Mouse (Mus musculus) neural tube, embryonic 15.5 days (tissue): ENCODE data around the gene Elp4. TPM values are rescaled to one million over a fixed set of nuclear protein-coding genes. Genes with fewer than 3 reads are reported as not detected.
A peak's percentile ranks its signal among the peaks of the same experiment; 100 is the strongest.

Source experiments
- ATAC-seq: fragments of 200-750 bp; cut with Nextera tagmentation; 2 replicates; pipeline ENCODE4 v1.8.0; 2017; ENCODE audit warnings: mild to moderate bottlenecking, moderate TSS enrichment, moderate library complexity; ENCODE audit not compliant: low FRiP score
- H3K27ac ChIP-seq: fragments of 300-500 bp; sonication (generic); replicated peaks from 2 replicates; pipeline ENCODE4 v1.5.1; 2015; ENCODE audit warnings: mild to moderate bottlenecking, inconsistent platforms
- H3K27me3 ChIP-seq: fragments of 300-500 bp; sonication (generic); replicated peaks from 2 replicates; pipeline ENCODE4 v1.6.1; 2015; ENCODE audit warnings: inconsistent platforms
- H3K36me3 ChIP-seq: fragments of 300-500 bp; sonication (generic); 2 replicates; pipeline ENCODE4 v1.6.1; 2015; ENCODE audit warnings: inconsistent platforms
- H3K4me1 ChIP-seq: fragments of 300-500 bp; sonication (generic); 2 replicates; pipeline ENCODE4 v1.6.1; 2015; ENCODE audit warnings: inconsistent platforms
- H3K4me2 ChIP-seq: fragments of 300-500 bp; sonication (generic); 2 replicates; pipeline ENCODE4 v1.6.1; 2015; ENCODE audit warnings: inconsistent platforms, mild to moderate bottlenecking, moderate library complexity
- H3K4me3 ChIP-seq: fragments of 300-500 bp; sonication (generic); replicated peaks from 2 replicates; pipeline ENCODE4 v1.5.1; 2015; ENCODE audit warnings: mild to moderate bottlenecking, inconsistent platforms
- H3K9ac ChIP-seq: fragments of 300-500 bp; sonication (generic); replicated peaks from 2 replicates; pipeline ENCODE4 v1.6.1; 2015; ENCODE audit warnings: mild to moderate bottlenecking, inconsistent platforms
- H3K9me3 ChIP-seq: fragments of 300-500 bp; sonication (generic); replicated peaks from 2 replicates; pipeline ENCODE4 v1.6.1; 2016; ENCODE audit warnings: inconsistent platforms
- WGBS: fragments of 180-500 bp; shearing (Covaris S2); methylation state at CpG from one replicate; pipeline ENCODE4 v1.1.7; 2015; ENCODE audit warnings: mixed read lengths; 5-methylcytosine and 5-hydroxymethylcytosine counted together
- polyA plus RNA-seq: library from polyadenylated mRNA; unstranded; fragments of >200 nt; fragmentation: Nextera tagmentation; extraction: Ambion mirVana; gene quantifications from 2 replicates; pipeline ENCODE4 v1.2.1, GENCODE M21; 2015

The Elp4 gene
- polyA plus RNA-seq, 1 experiment from 2014 or later = 38.1 TPM

GRCm38 (mm10) chr2:105659926-105660873 is 244.2 kb downstream of the Elp4 start:
- Histone ChIP-seq H3K27me3 (peaks cover 80% of the 10 kb centered on the region), H3K9ac (no peak overlapping the region), H3K27ac (no peak overlapping the region), H3K36me3 (no peaks in the 10 kb centered on the region), H3K9me3 (no peaks in the 10 kb centered on the region), H3K4me2 (peak overlapping the region; percentile 21), H3K4me1 (peaks cover 9% of the 10 kb centered on the region; the same call in 1 of the 2 replicates), H3K4me3 (peak overlapping the region; percentile 9; the same call in 1 of the 2 replicates)
- WGBS = 2% methylated on average over 41 of the region's 41 CpGs
- peak; percentile 48; the same call in 1 of the 2 replicates for ATAC-seq

GRCm38 (mm10) chr2:105659350-105659749 is 245.0 kb downstream of the Elp4 start:
- Histone ChIP-seq H3K4me3 (0 out of 2 replicates have a peak overlapping the region, but pooled peaks have one; percentile 9), H3K27ac (no peak overlapping the region), H3K36me3 (no peaks in the 10 kb centered on the region), H3K4me1 (peaks cover 9% of the 10 kb centered on the region; the same call in 1 of the 2 replicates), H3K9ac (no peak overlapping the region), H3K9me3 (no peaks in the 10 kb centered on the region), H3K27me3 (peaks cover 73% of the 10 kb centered on the region), H3K4me2 (peak overlapping the region; percentile 21)
- WGBS = 15% methylated on average over 9 of the region's 9 CpGs
- ATAC-seq = no peak

- H3K9me3 ChIP-seq = no peaks in the 10 kb centered on the region
- no peaks in the 10 kb centered on the region for H3K36me3 ChIP-seq
- no peak overlapping the region for H3K27ac ChIP-seq
- H3K4me2 ChIP-seq = no peak overlapping the region
- H3K4me3 ChIP-seq = no peak overlapping the region
- no peak overlapping the region for H3K9ac ChIP-seq
- WGBS = 89% methylated on average over 8 of the region's 8 CpGs
- peaks cover 9% of the 10 kb centered on the region; the same call in 1 of the 2 replicates for H3K4me1 ChIP-seq
- ATAC-seq = no peak
- peaks cover 56% of the 10 kb centered on the region for H3K27me3 ChIP-seq
Observed at GRCm38 (mm10) chr2:105656456-105656855, 247.9 kb downstream of the Elp4 start.

Other genes starting within 250 kb of the Elp4 start
- 9.4 and 11.4 TPM in 2 replicates for gene Pax6, start 235.7 kb downstream of the Elp4 start, polyA plus RNA-seq
- gene Immp1l, start 74 bp upstream of the Elp4 start, polyA plus RNA-seq = 109 and 112 TPM in 2 replicates
- gene Dnajc24, start 99.0 kb upstream of the Elp4 start, polyA plus RNA-seq = 31.7 and 32.5 TPM in 2 replicates